12 mouse cellular contexts compared by ENCODE assay signal in genomic region chr9:71467434-71467833, GRCm38 (mm10).
"Had no signal": no experiment of that assay in that cellular context is flagged by ENCODE, and none has a peak within 500 bp of the region (broad histone marks: within the 10 kb centered on the region; RNA-seq: fewer than 3 reads in every experiment).

No protein-coding gene starts in this region.

- H3K9ac ChIP-seq: limb, embryonic 15.5 days; liver, embryonic 12.5 days; neural tube, embryonic 13.5 days; stomach, embryonic 15.5 days had no signal

- H3K9me3 ChIP-seq: limb, embryonic 15.5 days; liver, embryonic 12.5 days; midbrain, embryonic 10.5 days; neural tube, embryonic 13.5 days; stomach, embryonic 15.5 days had no signal

- H3K4me1 ChIP-seq: limb, embryonic 15.5 days; liver, embryonic 12.5 days; midbrain, embryonic 10.5 days; neural tube, embryonic 13.5 days; stomach, embryonic 15.5 days had no signal

- ATAC-seq: liver, embryonic 12.5 days; midbrain, embryonic 16.5 days had no signal

- H3K4me3 ChIP-seq: left cerebral cortex, adult 2 months; limb, embryonic 15.5 days; liver, embryonic 12.5 days; midbrain, embryonic 10.5 days; neural tube, embryonic 13.5 days; stomach, embryonic 15.5 days had no signal

- DNase-seq: kidney, adult 8-10 months; kidney, postnatal 25 days; right cerebral cortex, postnatal 14 days; thymus, adult 2 months; thymus, postnatal 25 days had no signal

- H3K36me3 ChIP-seq: limb, embryonic 15.5 days; liver, embryonic 12.5 days; midbrain, embryonic 10.5 days; neural tube, embryonic 13.5 days; stomach, embryonic 15.5 days had no signal

- H3K27me3 ChIP-seq: liver, embryonic 12.5 days; neural tube, embryonic 13.5 days; stomach, embryonic 15.5 days had no signal

- H3K4me2 ChIP-seq: limb, embryonic 15.5 days; liver, embryonic 12.5 days; neural tube, embryonic 13.5 days; stomach, embryonic 15.5 days had no signal

- H3K27ac ChIP-seq: left cerebral cortex, adult 2 months; limb, embryonic 15.5 days; liver, embryonic 12.5 days; midbrain, embryonic 10.5 days; neural tube, embryonic 13.5 days; stomach, embryonic 15.5 days had no signal
